Mouse (Mus musculus) lung, postnatal 0 days (tissue): ENCODE results near the gene Lcn2.

Experiments
- CTCF ChIP-seq: IDR thresholded peaks from 2 replicates; pipeline ENCODE4 v1.5.1; 2016; ENCODE audit warnings: antibody characterized with exemption, mild to moderate bottlenecking
- EP300 ChIP-seq: IDR thresholded peaks from 2 replicates; pipeline ENCODE4 v1.6.1; 2016; ENCODE audit warnings: antibody characterized with exemption, mild to moderate bottlenecking, control low read depth

DNA sequence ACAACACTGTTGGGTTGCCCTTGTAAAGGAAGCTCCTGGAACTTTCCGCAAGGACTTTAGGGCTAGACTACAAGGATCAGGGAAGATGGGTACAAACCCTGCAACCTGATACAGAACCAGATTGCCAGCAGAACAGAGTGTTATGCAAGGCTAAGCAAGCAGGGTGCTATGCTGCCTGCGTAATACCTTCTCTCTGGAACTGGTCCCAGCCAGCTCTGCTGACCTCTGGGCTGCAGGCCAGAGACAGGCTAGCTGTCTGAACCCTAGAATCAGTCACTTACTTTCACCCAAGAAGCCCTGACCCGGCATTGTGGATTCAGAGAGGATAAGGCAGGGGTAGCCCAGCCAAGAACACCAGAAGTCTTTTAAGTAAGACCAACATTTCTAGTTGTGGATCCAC is 31.3 kb upstream of the Lcn2 start:
- TF ChIP-seq CTCF, result no peak
- no peak; the same call in 1 of the 2 replicates for TF ChIP-seq EP300
